ENCODE assay signal across 11 mouse cellular contexts in the genomic region with DNA sequence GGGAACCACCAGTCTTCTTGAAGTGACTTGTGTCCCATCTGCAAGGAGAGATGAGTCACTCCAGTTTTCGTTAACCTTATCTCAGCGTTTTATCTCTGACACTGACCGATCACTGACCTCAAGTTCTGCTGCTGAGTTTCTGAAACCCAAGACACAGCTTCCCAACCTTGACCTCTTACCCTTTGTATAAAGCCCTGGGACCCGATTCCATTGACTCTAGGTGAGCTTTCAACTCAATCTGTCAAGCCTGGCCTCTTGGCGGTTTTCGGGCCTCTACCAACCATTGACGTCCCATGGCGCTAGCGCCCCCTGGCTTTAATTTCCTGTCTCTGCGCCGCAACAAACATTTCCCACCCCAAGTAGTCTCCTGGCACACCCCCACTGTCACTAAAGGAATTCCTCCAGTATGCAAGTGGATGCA. TPM values are rescaled to one million over a fixed set of nuclear protein-coding genes. Genes with fewer than 3 reads are reported as not detected.
DNase-seq lines count a peak whose midpoint lies in the region; ATAC-seq and TF ChIP-seq lines count a peak whose summit lies in the region.
"Had no signal": no experiment of that assay in that cellular context is flagged by ENCODE, and none has a peak within 500 bp of the region (broad histone marks: within the 10 kb centered on the region; RNA-seq: fewer than 3 reads in every experiment).

No protein-coding gene starts in this region.

- H3K9ac ChIP-seq in kidney, postnatal 0 days (ENCODE audit: low read depth, low read length): no peak overlapping the region
- H3K9ac ChIP-seq in kidney, embryonic 14.5 days (ENCODE audit: low read depth, low read length): no peak overlapping the region
- H3K9ac ChIP-seq in MEL (ENCODE audit: control insufficient read depth, low read depth, low read length, poor library complexity, severe bottlenecking): no peak overlapping the region
- H3K9ac ChIP-seq in lung, postnatal 0 days (replicated peaks; ENCODE audit: low read depth): no peak overlapping the region
- H3K9ac ChIP-seq: heart, embryonic 12.5 days had no signal

- TF ChIP-seq EP300 in MEL (IDR thresholded peaks at IDR 0.05; ENCODE audit: low read depth in 1 of 2, low read length in 2 of 2): peak; percentile 14 to 58; a peak in 1 of 4 replicates
- no peak for TF ChIP-seq EP300 in lung, postnatal 0 days (IDR thresholded peaks at IDR 0.05)

- H3K36me3 ChIP-seq in kidney, postnatal 0 days (ENCODE audit: insufficient read depth, low read length): no peaks in the 10 kb centered on the region
- no peaks in the 10 kb centered on the region for H3K36me3 ChIP-seq in kidney, embryonic 14.5 days (ENCODE audit: control insufficient read depth, insufficient read depth, low read length)
- peaks cover 0 to 19% of the 10 kb centered on the region in 2 experiments; a peak in 2 of 4 replicates for H3K36me3 ChIP-seq in MEL (ENCODE audit: control insufficient read depth in 1 of 2, insufficient read depth in 2 of 2, low read length in 2 of 2)
- no peaks in the 10 kb centered on the region for H3K36me3 ChIP-seq in lung, postnatal 0 days (ENCODE audit: insufficient read depth, low read length)
- H3K36me3 ChIP-seq: heart, embryonic 12.5 days had no signal

- no peak for TF ChIP-seq POLR2A in MEL (IDR thresholded peaks at IDR 0.05; ENCODE audit: control insufficient read depth in 1 of 2, insufficient read depth in 1 of 2, low read depth in 1 of 2, low read length in 2 of 2, poor library complexity in 1 of 2)

- H3K4me2 ChIP-seq in kidney, postnatal 0 days (ENCODE audit: low read length): no peak overlapping the region
- H3K4me2 ChIP-seq in kidney, embryonic 14.5 days (replicated peaks; ENCODE audit: low read depth, low read length): no peak overlapping the region
- no peak overlapping the region for H3K4me2 ChIP-seq in lung, postnatal 0 days (replicated peaks; ENCODE audit: low read depth, low read length)
- H3K4me2 ChIP-seq: heart, embryonic 12.5 days had no signal

- H3K79me2 ChIP-seq in MEL (ENCODE audit: control insufficient read depth, insufficient read depth, low read length, poor library complexity): no peaks in the 10 kb centered on the region

- WGBS in kidney, postnatal 0 days: 52% methylated on average over 11 of the region's 11 CpGs
- WGBS in kidney, embryonic 14.5 days: 48% methylated on average over 11 of the region's 11 CpGs
- WGBS in lung, postnatal 0 days: 55% methylated on average over 11 of the region's 11 CpGs

- no peak for ATAC-seq in kidney, postnatal 0 days (replicated peaks; ENCODE audit: low FRiP score, low read depth)
- ATAC-seq in kidney, embryonic 14.5 days (ENCODE audit: low FRiP score, low TSS enrichment): no peak
- no peak for ATAC-seq in lung, postnatal 0 days

- DNase-seq in adrenal gland, postnatal 10 days: peak; percentile 43
- no peak for DNase-seq in adrenal gland, postnatal 4 days (ENCODE audit: low spot score in 2 of 2)
- no peak for DNase-seq in kidney, postnatal 0 days (ENCODE audit: low spot score)
- DNase-seq in MEL (ENCODE audit: low read depth, low spot score): peak; percentile 66
- DNase-seq in lung, postnatal 0 days (ENCODE audit: low spot score): no peak
- no peak for DNase-seq in layer of hippocampus, adult 9-10 months (ENCODE audit: low spot score)
- no peak for DNase-seq in left cerebral cortex, adult 11 months (ENCODE audit: low spot score)
- DNase-seq: midbrain, embryonic 14.5 days had no signal

- H3K27ac ChIP-seq in kidney, postnatal 0 days: no peak overlapping the region
- no peak overlapping the region for H3K27ac ChIP-seq in kidney, embryonic 14.5 days (ENCODE audit: low read depth, low read length)
- peak overlapping the region; percentile 83 for H3K27ac ChIP-seq in MEL (ENCODE audit: control insufficient read depth, low read depth, low read length)
- H3K27ac ChIP-seq in lung, postnatal 0 days (ENCODE audit: low read length): no peak overlapping the region

- H3K9me3 ChIP-seq in kidney, postnatal 0 days (replicated peaks; ENCODE audit: low read length): no peaks in the 10 kb centered on the region
- H3K9me3 ChIP-seq in kidney, embryonic 14.5 days (ENCODE audit: control insufficient read depth, low read length): no peaks in the 10 kb centered on the region
- no peaks in the 10 kb centered on the region for H3K9me3 ChIP-seq in MEL (replicated peaks; ENCODE audit: insufficient read depth, low read length)
- H3K9me3 ChIP-seq in lung, postnatal 0 days (ENCODE audit: low read length): no peaks in the 10 kb centered on the region
- H3K9me3 ChIP-seq: heart, embryonic 12.5 days had no signal

- peak; percentile 9 for TF ChIP-seq RAD21 in MEL (IDR thresholded peaks at IDR 0.05; ENCODE audit: low read depth, low read length)

- TF ChIP-seq CTCF in kidney, postnatal 0 days (IDR thresholded peaks at IDR 0.05; ENCODE audit: low read depth): peak; percentile 54
- TF ChIP-seq CTCF in MEL (IDR thresholded peaks at IDR 0.05 in 2 of 3, conservative IDR thresholded peaks at IDR 0.05 in 1 of 3; ENCODE audit: control insufficient read depth in 1 of 3, insufficient read depth in 1 of 3, low read depth in 2 of 3, low read length in 3 of 3, poor library complexity in 1 of 3, severe bottlenecking in 1 of 3): peak; percentile 42 to 66 (median 57)
- peak; percentile 61 for TF ChIP-seq CTCF in lung, postnatal 0 days (IDR thresholded peaks at IDR 0.05)

- 0 out of 2 replicates have a peak, but pooled peaks cover 5% of the 10 kb centered on the region for H3K27me3 ChIP-seq in kidney, postnatal 0 days (ENCODE audit: insufficient read depth, low read length)
- H3K27me3 ChIP-seq in kidney, embryonic 14.5 days (ENCODE audit: control insufficient read depth, insufficient read depth, low read length): peaks cover 16% of the 10 kb centered on the region
- no peaks in the 10 kb centered on the region for H3K27me3 ChIP-seq in MEL (ENCODE audit: control insufficient read depth in 1 of 2, insufficient read depth in 2 of 2, low read length in 2 of 2)
- no peaks in the 10 kb centered on the region for H3K27me3 ChIP-seq in lung, postnatal 0 days (replicated peaks; ENCODE audit: insufficient read depth, low read length)

- H3K4me1 ChIP-seq in kidney, postnatal 0 days (replicated peaks; ENCODE audit: insufficient read depth, low read length): peaks cover 9% of the 10 kb centered on the region; the same call in 1 of the 2 replicates
- peaks cover 6% of the 10 kb centered on the region; the same call in 1 of the 2 replicates for H3K4me1 ChIP-seq in kidney, embryonic 14.5 days (ENCODE audit: control insufficient read depth, insufficient read depth, low read length)
- peaks cover 4 to 34% of the 10 kb centered on the region in 2 experiments; a peak in 3 of 4 replicates for H3K4me1 ChIP-seq in MEL (ENCODE audit: control insufficient read depth in 1 of 2, insufficient read depth in 2 of 2, low read length in 2 of 2)
- H3K4me1 ChIP-seq in lung, postnatal 0 days (ENCODE audit: insufficient read depth, low read depth, low read length): peaks cover 9% of the 10 kb centered on the region; the same call in 1 of the 2 replicates

- no peak overlapping the region for H3K4me3 ChIP-seq in kidney, postnatal 0 days (replicated peaks; ENCODE audit: low read depth, low read length)
- no peak overlapping the region for H3K4me3 ChIP-seq in kidney, embryonic 14.5 days (ENCODE audit: low read length)
- H3K4me3 ChIP-seq in MEL (ENCODE audit: control insufficient read depth in 1 of 2, insufficient read depth in 1 of 2, low read depth in 2 of 2, low read length in 2 of 2): peak overlapping the region in 1 of 2 experiments; percentile 31; a peak in 1 of 4 replicates
- H3K4me3 ChIP-seq in lung, postnatal 0 days (ENCODE audit: low read depth, low read length): no peak overlapping the region
- H3K4me3 ChIP-seq: erythroblast, embryonic 14.5 days; heart, embryonic 12.5 days had no signal

RNA-seq across cellular contexts. Expression of gene AI464131, which starts 2.3 kb away (rescaled TPM):
- 10 to 100 TPM; 13.3 to 17.4 TPM for total RNA-seq in adrenal gland, postnatal 10 days (2021)
- total RNA-seq in adrenal gland, postnatal 4 days (2021): 10 to 100 TPM; 11.1 to 12.2 TPM
- polyA plus RNA-seq in kidney, postnatal 0 days (2015; fragmentation: Nextera tagmentation; extraction: Ambion mirVana): 5.3 and 6.1 TPM in 2 replicates
- 3.8 and 8.9 TPM in 2 replicates for polyA plus RNA-seq in kidney, embryonic 14.5 days (2014; fragmentation: Nextera tagmentation; extraction: Ambion mirVana)
- total RNA-seq in MEL (2012; rRNA removed): 1.2 and 1.5 TPM in 2 replicates
- 1 to 10 TPM in 1 of 2 experiments, not detected in 1; 2.2 TPM for polyA plus RNA-seq in MEL (2012; ENCODE audit: insufficient read depth in 1 of 2, insufficient read length in 2 of 2, low read depth in 1 of 2, low replicate concordance in 2 of 2, missing spikeins in 1 of 2)
- 5.0 and 5.5 TPM in 2 replicates for polyA plus RNA-seq in lung, postnatal 0 days (2015; fragmentation: Nextera tagmentation; extraction: Ambion mirVana)
- polyA plus RNA-seq: erythroblast, embryonic 14.5 days had no signal

RNA-seq across cellular contexts. Expression of gene 1110017D15Rik, which starts 12.0 kb away (rescaled TPM):
- under 1 TPM in 1 of 2 experiments, not detected in 1; 0.45 TPM for total RNA-seq in adrenal gland, postnatal 10 days (2021)
- total RNA-seq in adrenal gland, postnatal 4 days (2021): 1 to 10 TPM in 1 of 2 experiments, under 1 TPM in 1; 0.56 to 1.2 TPM
- polyA plus RNA-seq in kidney, postnatal 0 days (2015; fragmentation: Nextera tagmentation; extraction: Ambion mirVana): 0.43 and 0.68 TPM in 2 replicates
- 0.93 and 1.0 TPM in 2 replicates for polyA plus RNA-seq in kidney, embryonic 14.5 days (2014; fragmentation: Nextera tagmentation; extraction: Ambion mirVana)
- total RNA-seq in MEL (2012; rRNA removed): not detected in 2 replicates
- polyA plus RNA-seq in MEL (2012; ENCODE audit: insufficient read depth in 1 of 2, insufficient read length in 2 of 2, low read depth in 1 of 2, low replicate concordance in 2 of 2, missing spikeins in 1 of 2): under 1 TPM in 1 of 2 experiments, not detected in 1; 0.21 TPM
- polyA plus RNA-seq in lung, postnatal 0 days (2015; fragmentation: Nextera tagmentation; extraction: Ambion mirVana): 37.3 and 41.4 TPM in 2 replicates
- polyA plus RNA-seq: erythroblast, embryonic 14.5 days; heart, embryonic 12.5 days had no signal

RNA-seq across cellular contexts. Expression of gene Nudt2, which starts 40.2 kb away (rescaled TPM):
- 10 to 100 TPM; 30.2 to 30.9 TPM for total RNA-seq in adrenal gland, postnatal 10 days (2021)
- 10 to 100 TPM; 31.1 to 31.7 TPM for total RNA-seq in adrenal gland, postnatal 4 days (2021)
- 57.2 and 61.7 TPM in 2 replicates for polyA plus RNA-seq in kidney, postnatal 0 days (2015; fragmentation: Nextera tagmentation; extraction: Ambion mirVana)
- 61.5 and 75.7 TPM in 2 replicates for polyA plus RNA-seq in kidney, embryonic 14.5 days (2014; fragmentation: Nextera tagmentation; extraction: Ambion mirVana)
- 19.2 and 20.9 TPM in 2 replicates for total RNA-seq in MEL (2012; rRNA removed)
- 10 to 100 TPM in 1 of 2 experiments, not detected in 1; 25.3 TPM for polyA plus RNA-seq in MEL (2012; ENCODE audit: insufficient read depth in 1 of 2, insufficient read length in 2 of 2, low read depth in 1 of 2, low replicate concordance in 2 of 2, missing spikeins in 1 of 2)
- 23.7 and 28.5 TPM in 2 replicates for polyA plus RNA-seq in lung, postnatal 0 days (2015; fragmentation: Nextera tagmentation; extraction: Ambion mirVana)

RNA-seq across cellular contexts. Expression of gene Kif24, which starts 40.5 kb away (rescaled TPM):
- 1 to 10 TPM; 2.8 to 4.5 TPM for total RNA-seq in adrenal gland, postnatal 10 days (2021)
- 1 to 10 TPM; 5.3 to 5.8 TPM for total RNA-seq in adrenal gland, postnatal 4 days (2021)
- polyA plus RNA-seq in kidney, postnatal 0 days (2015; fragmentation: Nextera tagmentation; extraction: Ambion mirVana): 2.0 and 2.4 TPM in 2 replicates
- polyA plus RNA-seq in kidney, embryonic 14.5 days (2014; fragmentation: Nextera tagmentation; extraction: Ambion mirVana): 8.5 and 9.3 TPM in 2 replicates
- 11.6 and 11.7 TPM in 2 replicates for total RNA-seq in MEL (2012; rRNA removed)
- 10 to 100 TPM in 1 of 2 experiments, not detected in 1; 13.2 TPM for polyA plus RNA-seq in MEL (2012; ENCODE audit: insufficient read depth in 1 of 2, insufficient read length in 2 of 2, low read depth in 1 of 2, low replicate concordance in 2 of 2, missing spikeins in 1 of 2)
- 1.1 and 1.3 TPM in 2 replicates for polyA plus RNA-seq in lung, postnatal 0 days (2015; fragmentation: Nextera tagmentation; extraction: Ambion mirVana)

Comparison
In these comparisons a context has a peak if more than half of its experiments do, and no peak if none do; other contexts are left out.
1. DNase-seq: peak in adrenal gland, postnatal 10 days (single experiment) and MEL (single experiment); none in adrenal gland, postnatal 4 days (0 of 2), kidney, postnatal 0 days (single experiment), lung, postnatal 0 days (single experiment), layer of hippocampus, adult 9-10 months (single experiment) and left cerebral cortex, adult 11 months (single experiment).
2. RNA of gene 1110017D15Rik, which starts 12.0 kb away (polyA plus RNA-seq): 37.3 to 41.4 TPM in lung, postnatal 0 days; 0.93 to 1.0 TPM in kidney, embryonic 14.5 days, 0.43 to 0.68 TPM in kidney, postnatal 0 days and 0.21 TPM in MEL; every median in the first group is over 10 times any median in the second.
3. Peak in every context shown above with its lines, with median percentiles within 50 percentile points of each other: CTCF ChIP-seq.